Mouse (Mus musculus) lung, adult 2 months (tissue): Measurements from ENCODE around the gene Ankrd33b.

ENCODE experiments used
- CTCF ChIP-seq: fragments of 200-500 bp; IDR thresholded peaks from 2 replicates; pipeline ENCODE4 v1.5.1; 2011; ENCODE audit warnings: mild to moderate bottlenecking, low read length, control low read depth; ENCODE audit not compliant: insufficient read depth
- POLR2A ChIP-seq: fragments of 200-500 bp; IDR thresholded peaks from 2 replicates; pipeline ENCODE4 v1.6.1; 2011; ENCODE audit warnings: low read depth, mild to moderate bottlenecking, control low read depth, low read length, borderline replicate concordance; ENCODE audit errors: extremely low read depth

DNA sequence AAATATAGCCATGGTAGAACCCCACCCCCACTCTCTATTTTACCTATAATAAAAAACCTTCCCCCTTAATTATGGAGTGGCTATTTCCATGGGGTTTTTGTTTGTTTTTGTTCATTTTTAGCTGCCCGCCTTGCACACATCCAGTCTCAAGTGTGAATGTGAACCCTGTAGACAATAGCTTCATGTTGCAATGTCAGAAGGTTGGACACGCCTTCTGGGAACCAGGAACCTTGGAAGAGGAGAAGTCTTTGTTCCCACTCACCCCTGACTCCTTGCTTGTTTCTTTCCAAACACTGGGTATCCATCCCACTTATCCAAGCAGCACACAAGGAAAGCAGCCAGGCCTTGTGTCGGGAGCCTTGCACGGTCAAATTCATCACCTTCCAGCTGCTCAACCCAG, 48.5 kb downstream of the Ankrd33b start:
- no peak for TF ChIP-seq CTCF
- no peak for TF ChIP-seq POLR2A
